Mouse (Mus musculus): ENCODE data around the gene Vsnl1. TPM values are rescaled to one million over a fixed set of nuclear protein-coding genes. Genes with fewer than 3 reads are reported as not detected.

Vsnl1 gene
- polyA plus RNA-seq, 2 experiments from 2014 or later, result not detected

DNA sequence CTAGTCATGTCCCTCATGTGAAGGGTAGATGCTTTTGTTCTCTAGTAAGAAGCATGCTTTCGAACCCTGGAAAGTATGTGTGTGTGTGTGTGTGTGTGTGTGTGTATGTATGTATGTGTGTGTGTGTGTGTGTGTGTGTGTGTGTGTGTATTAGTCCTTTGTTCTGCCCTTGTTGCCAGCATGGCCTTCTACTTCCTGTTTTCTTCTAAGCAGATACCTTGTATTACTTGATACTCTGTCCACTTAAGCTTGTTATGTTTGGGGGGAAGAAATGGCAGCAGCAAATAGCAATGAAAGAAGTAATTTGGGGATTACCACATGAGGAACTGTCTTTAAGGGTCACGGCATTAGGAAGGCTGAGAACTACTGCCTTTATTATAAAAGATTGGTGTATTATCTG, 159.8 kb downstream of the Vsnl1 start:
- no peak for ATAC-seq

Other genes with a start within 250 kb of the Vsnl1 start
- not detected for gene Msgn1, start 227.6 kb downstream of the Vsnl1 start, polyA plus RNA-seq (2017; shearing (Covaris generic))
- gene Gen1, start 170.8 kb downstream of the Vsnl1 start, polyA plus RNA-seq (2017; shearing (Covaris generic)), result 1 to 10 TPM; 3.3 to 5.0 TPM
- gene Smc6, start 170.7 kb downstream of the Vsnl1 start, polyA plus RNA-seq (2017; shearing (Covaris generic)), result 100 to 1,000 TPM; 108 to 193 TPM
- gene Rad51ap2, start 19.5 kb upstream of the Vsnl1 start, polyA plus RNA-seq (2017; shearing (Covaris generic)), result under 1 TPM in 1 of 2 experiments, not detected in 1; 0.11 TPM